13 mouse cellular contexts compared by ENCODE assay signal in genomic region chr19:61247334-61247733, GRCm38 (mm10). TPM values are rescaled to one million over a fixed set of nuclear protein-coding genes. Genes with fewer than 3 reads are reported as not detected.
"Had no signal": no experiment of that assay in that cellular context is flagged by ENCODE, and none has a peak within 500 bp of the region (broad histone marks: within the 10 kb centered on the region; RNA-seq: fewer than 3 reads in every experiment).

No protein-coding gene starts in this region.

RNA-seq across cellular contexts. Expression of gene Gm21060, which starts 49.5 kb away (rescaled TPM):
- polyA plus RNA-seq: neural tube, embryonic 12.5 days; neural tube, embryonic 13.5 days; neural tube, embryonic 14.5 days; neural tube, embryonic 15.5 days; spleen, adult 2 months; stomach, embryonic 14.5 days; stomach, embryonic 15.5 days; stomach, embryonic 16.5 days; stomach, postnatal 0 days; testis, adult 2 months; thymus, adult 2 months; thymus, postnatal 0 days; urinary bladder, adult 2 months had no signal
